Mouse (Mus musculus) cerebellum, postnatal 36 days (tissue): ENCODE results near the gene Ggnbp2.
A peak's percentile ranks its signal among the peaks of the same experiment; 100 is the strongest.

ENCODE experiments used
- DNase-seq, 2 experiments: peaks; one replicate each; pipeline ENCODE4 v3.0.0; 2021 to 2022; ENCODE audit warnings: mixed read lengths in 2 of 2

The Ggnbp2 gene

GRCm38 (mm10) chr11:84822487-84822886 lies 48.1 kb downstream of the Ggnbp2 start:
- no peak for DNase-seq

- DNase-seq, result no peak
These were observed 49.4 kb downstream of the Ggnbp2 start for GRCm38 (mm10) chr11:84821131-84821770.

- peak; percentile 88 to 92 for DNase-seq
These were observed 51.5 kb downstream of the Ggnbp2 start, which contains the start of gene Mrm1 for GRCm38 (mm10) chr11:84818961-84819692. Gene Mrm1, minus strand, starts transcription at chr11:84819515.

GRCm38 (mm10) chr11:84818085-84818960 lies 52.3 kb downstream of the Ggnbp2 start:
- DNase-seq, result peak; percentile 60 to 62

- no peak for DNase-seq
These were observed 53.3 kb downstream of the Ggnbp2 start for GRCm38 (mm10) chr11:84817362-84817761.

GRCm38 (mm10) chr11:84813724-84814510 lies 56.7 kb downstream of the Ggnbp2 start:
- DNase-seq, result peak; percentile 74 to 77

GRCm38 (mm10) chr11:84804373-84804772 lies 66.2 kb downstream of the Ggnbp2 start:
- DNase-seq, result no peak

GRCm38 (mm10) chr11:84797627-84798353 lies 72.8 kb downstream of the Ggnbp2 start:
- DNase-seq, result peak; percentile 77 to 80

GRCm38 (mm10) chr11:84797026-84797425 lies 73.6 kb downstream of the Ggnbp2 start:
- DNase-seq, result no peak

GRCm38 (mm10) chr11:84794496-84795113 lies 76.0 kb downstream of the Ggnbp2 start:
- DNase-seq, result peak; percentile 83 to 87

- DNase-seq, result no peak
These were observed 77.1 kb downstream of the Ggnbp2 start for GRCm38 (mm10) chr11:84793545-84793944.

GRCm38 (mm10) chr11:84790383-84790782 lies 80.2 kb downstream of the Ggnbp2 start:
- no peak for DNase-seq
